Mouse (Mus musculus) colon, adult 2 months (tissue): ENCODE data around the gene Gemin6. TPM values are rescaled to one million over a fixed set of nuclear protein-coding genes. Genes with fewer than 3 reads are reported as not detected.

Experiments
- polyA plus RNA-seq: library from polyadenylated mRNA; depleted of rRNA; stranded (reverse); fragments of >200 nt; gene quantifications from 2 replicates; pipeline ENCODE4 v1.2.3, GENCODE M21; 2012; rRNA removed

Gemin6 gene
- polyA plus RNA-seq: 0.51 and 1.3 TPM in 2 replicates

GRCm38 (mm10) chr17:80224326-80225116, at the start of gene Gemin6:
Gemin6 (plus strand) TSS chr17:80224441.

GRCm38 (mm10) chr17:80206671-80207581, 17.3 kb upstream of the Gemin6 start, which contains the start of the genes Srsf7 and Ttc39d:
Srsf7 (minus strand) TSS chr17:80207307.
Ttc39d (plus strand) TSS chr17:80207460.

Other genes with a start within 250 kb of the Gemin6 start
- gene Hnrnpll, start 162.1 kb upstream of the Gemin6 start, polyA plus RNA-seq: 15.8 and 17.3 TPM in 2 replicates
- gene Galm, start 97.0 kb upstream of the Gemin6 start, polyA plus RNA-seq: 18.8 and 20.2 TPM in 2 replicates
- 23.1 and 24.0 TPM in 2 replicates for gene Srsf7, start 17.1 kb upstream of the Gemin6 start, polyA plus RNA-seq
- not detected in 2 replicates for gene Ttc39d, start 17.0 kb upstream of the Gemin6 start, polyA plus RNA-seq
- gene Morn2, start 65.8 kb downstream of the Gemin6 start, polyA plus RNA-seq: 2.7 and 2.8 TPM in 2 replicates
- 6.4 TPM in 2 replicates for gene Dhx57, start 66.0 kb downstream of the Gemin6 start, polyA plus RNA-seq
- 0.27 and 1.1 TPM in 2 replicates for gene Arhgef33, start 83.0 kb downstream of the Gemin6 start, polyA plus RNA-seq
- 0.74 TPM in 1 of 2 replicates, not detected in the other for gene Gm10190, start 149.1 kb downstream of the Gemin6 start, polyA plus RNA-seq